Mouse (Mus musculus) lung, postnatal 0 days (tissue): ENCODE data around the gene BC049352. TPM values are rescaled to one million over a fixed set of nuclear protein-coding genes. Genes with fewer than 3 reads are reported as not detected.

Experiments
- ATAC-seq: fragments of 200-750 bp; cut with Nextera tagmentation; 2 replicates; pipeline ENCODE4 v1.8.0; 2017; ENCODE audit warnings: moderate library complexity
- DNase-seq: peaks from one replicate; pipeline ENCODE4 v3.0.0-alpha.2; 2016; ENCODE audit warnings: low spot score
- H3K27ac ChIP-seq: fragments of 300-500 bp; sonication (generic); 2 replicates; pipeline ENCODE4 v1.5.1; 2014; ENCODE audit warnings: antibody characterized with exemption, mild to moderate bottlenecking, low read length, mixed read lengths
- H3K27me3 ChIP-seq: fragments of 300-500 bp; sonication (generic); replicated peaks from 2 replicates; pipeline ENCODE4 v1.6.1; 2014; ENCODE audit warnings: low read length, mixed read lengths; ENCODE audit not compliant: insufficient read depth
- H3K36me3 ChIP-seq: fragments of 300-500 bp; sonication (generic); 2 replicates; pipeline ENCODE4 v1.6.1; 2014; ENCODE audit warnings: low read length, mixed read lengths; ENCODE audit not compliant: insufficient read depth
- H3K4me1 ChIP-seq: fragments of 300-500 bp; sonication (generic); 2 replicates; pipeline ENCODE4 v1.6.1; 2014; ENCODE audit warnings: antibody characterized with exemption, low read depth, low read length, mixed read lengths; ENCODE audit not compliant: insufficient read depth
- H3K4me2 ChIP-seq: fragments of 300-500 bp; sonication (generic); replicated peaks from 2 replicates; pipeline ENCODE4 v1.6.1; 2014; ENCODE audit warnings: low read depth, mild to moderate bottlenecking, low read length, moderate library complexity, mixed read lengths
- H3K4me3 ChIP-seq: fragments of 300-500 bp; sonication (generic); 2 replicates; pipeline ENCODE4 v1.5.1; 2014; ENCODE audit warnings: low read depth, low read length
- H3K9ac ChIP-seq: fragments of 300-500 bp; sonication (generic); replicated peaks from 2 replicates; pipeline ENCODE4 v1.6.1; 2014; ENCODE audit warnings: low read depth, mild to moderate bottlenecking
- H3K9me3 ChIP-seq: fragments of 300-500 bp; sonication (generic); 2 replicates; pipeline ENCODE4 v1.6.1; 2016; ENCODE audit warnings: low read length, mixed read lengths
- CTCF ChIP-seq: IDR thresholded peaks from 2 replicates; pipeline ENCODE4 v1.5.1; 2016; ENCODE audit warnings: antibody characterized with exemption, mild to moderate bottlenecking
- EP300 ChIP-seq: IDR thresholded peaks from 2 replicates; pipeline ENCODE4 v1.6.1; 2016; ENCODE audit warnings: antibody characterized with exemption, mild to moderate bottlenecking, control low read depth
- WGBS: fragments of 180-500 bp; shearing (Covaris S2); extraction: QIAGEN DNeasy Blood & Tissue Kit; methylation state at CpG from one replicate; pipeline ENCODE4 v1.1.7; 2014; 5-methylcytosine and 5-hydroxymethylcytosine counted together
- polyA plus RNA-seq: library from polyadenylated mRNA; unstranded; fragments of >200 nt; fragmentation: Nextera tagmentation; extraction: Ambion mirVana; gene quantifications from 2 replicates; pipeline ENCODE4 v1.2.1, GENCODE M21; 2015

The BC049352 gene
- polyA plus RNA-seq, 1 experiment from 2014 or later = 0.11 TPM

GRCm38 (mm10) chr9:45201319-45201947 lies 19.6 kb downstream of the BC049352 start:
- 68% methylated on average over 5 of the region's 5 CpGs for WGBS
- no peak overlapping the region for H3K27ac ChIP-seq
- peak; percentile 72 for ATAC-seq

GRCm38 (mm10) chr9:45202021-45202798 lies 20.4 kb downstream of the BC049352 start:
- H3K4me1 ChIP-seq = no peaks in the 10 kb centered on the region
- H3K9ac ChIP-seq = no peak overlapping the region
- no peak overlapping the region for H3K4me2 ChIP-seq
- no peak overlapping the region for H3K4me3 ChIP-seq
- ATAC-seq (no peak), DNase-seq (no peak)
- no peaks in the 10 kb centered on the region for H3K36me3 ChIP-seq
- TF ChIP-seq EP300 = no peak
- TF ChIP-seq CTCF = no peak
- WGBS = 59% methylated on average over 9 of the region's 9 CpGs
- no peaks in the 10 kb centered on the region for H3K9me3 ChIP-seq
- no peaks in the 10 kb centered on the region for H3K27me3 ChIP-seq
- no peak overlapping the region for H3K27ac ChIP-seq

More at GRCm38 (mm10) chr9:45201319-45201947, 19.6 kb downstream of the BC049352 start:
- Histone ChIP-seq H3K4me3 (no peak overlapping the region), H3K4me1 (no peaks in the 10 kb centered on the region), H3K4me2 (no peak overlapping the region), H3K36me3 (no peaks in the 10 kb centered on the region), H3K9ac (no peak overlapping the region), H3K9me3 (no peaks in the 10 kb centered on the region), H3K27me3 (no peaks in the 10 kb centered on the region)
- DNase-seq = peak; percentile 68
- TF ChIP-seq EP300 = 0 out of 2 replicates have a peak, but pooled peaks have one; percentile 24
- TF ChIP-seq CTCF = no peak

GRCm38 (mm10) chr9:45203797-45204410 lies 22.1 kb downstream of the BC049352 start, which contains the start of gene Tmprss4:
Gene Tmprss4, minus strand, starts transcription at chr9:45204092.
- H3K27ac ChIP-seq = 0 out of 2 replicates have a peak within 1 kb of the TSS, but pooled peaks have one; percentile 10
- DNase-seq = peak; percentile 92
- H3K9ac ChIP-seq = no peak within 1 kb of the TSS
- H3K36me3 ChIP-seq = no peaks in the 10 kb centered on the region
- no peaks in the 10 kb centered on the region for H3K4me1 ChIP-seq
- H3K9me3 ChIP-seq = no peaks in the 10 kb centered on the region
- TF ChIP-seq EP300 = no peak
- TF ChIP-seq CTCF = no peak
- H3K27me3 ChIP-seq = no peaks in the 10 kb centered on the region
- WGBS = 51% methylated on average over 8 of the region's 8 CpGs
- ATAC-seq = peak; percentile 87
- H3K4me2 ChIP-seq = 0 out of 2 replicates have a peak within 1 kb of the TSS, but pooled peaks have one; percentile 19
- no peak within 1 kb of the TSS for H3K4me3 ChIP-seq

GRCm38 (mm10) chr9:45205143-45205542 lies 23.3 kb downstream of the BC049352 start:
- Histone ChIP-seq H3K4me2 (no peak overlapping the region), H3K4me3 (no peak overlapping the region), H3K27me3 (no peaks in the 10 kb centered on the region), H3K9ac (no peak overlapping the region), H3K9me3 (no peaks in the 10 kb centered on the region), H3K4me1 (no peaks in the 10 kb centered on the region), H3K36me3 (no peaks in the 10 kb centered on the region), H3K27ac (no peak overlapping the region)
- 90% methylated on average over 5 of the region's 5 CpGs for WGBS
- TF ChIP-seq EP300 (no peak), CTCF (no peak)
- ATAC-seq (no peak), DNase-seq (no peak)

- H3K4me1 ChIP-seq = no peaks in the 10 kb centered on the region
- H3K27me3 ChIP-seq = no peaks in the 10 kb centered on the region
- H3K36me3 ChIP-seq = no peaks in the 10 kb centered on the region
- 60% methylated on average over 4 of the region's 4 CpGs for WGBS
- no peak for TF ChIP-seq EP300
- no peak for TF ChIP-seq CTCF
- no peak overlapping the region for H3K9ac ChIP-seq
- ATAC-seq (no peak), DNase-seq (no peak)
- H3K4me3 ChIP-seq = no peak overlapping the region
- no peak overlapping the region for H3K4me2 ChIP-seq
- H3K27ac ChIP-seq = no peak overlapping the region
- no peaks in the 10 kb centered on the region for H3K9me3 ChIP-seq
Measured at GRCm38 (mm10) chr9:45206121-45206520, 24.3 kb downstream of the BC049352 start.

GRCm38 (mm10) chr9:45207015-45207743 lies 25.4 kb downstream of the BC049352 start:
- H3K27ac ChIP-seq = no peak overlapping the region
- DNase-seq = no peak
- H3K4me2 ChIP-seq = no peak overlapping the region
- no peaks in the 10 kb centered on the region for H3K9me3 ChIP-seq
- no peak for ATAC-seq
- H3K27me3 ChIP-seq = no peaks in the 10 kb centered on the region
- no peaks in the 10 kb centered on the region for H3K36me3 ChIP-seq
- H3K9ac ChIP-seq = no peak overlapping the region
- TF ChIP-seq EP300 = no peak
- no peak for TF ChIP-seq CTCF
- 69% methylated on average over 7 of the region's 7 CpGs for WGBS
- H3K4me1 ChIP-seq = no peaks in the 10 kb centered on the region
- no peak overlapping the region for H3K4me3 ChIP-seq
